Mouse (Mus musculus): ENCODE data around the gene Baiap2. TPM values are rescaled to one million over a fixed set of nuclear protein-coding genes. Genes with fewer than 3 reads are reported as not detected.

Gene Baiap2
- polyA plus RNA-seq, 1 experiment from 2014 or later = 36.5 TPM

- no peak overlapping the region for H3K4me2 ChIP-seq (ENCODE audit: low read length)
- no peak overlapping the region for H3K27ac ChIP-seq (ENCODE audit: low read length)
- no peaks in the 10 kb centered on the region for H3K9me3 ChIP-seq (ENCODE audit: control insufficient read depth, low read length)
- H3K9ac ChIP-seq (replicated peaks; ENCODE audit: low read depth, low read length) = no peak overlapping the region
- H3K27me3 ChIP-seq (replicated peaks; ENCODE audit: control insufficient read depth, insufficient read depth, low read length) = no peaks in the 10 kb centered on the region
- WGBS = 33% methylated on average over 3 of the region's 3 CpGs
- peaks cover 5% of the 10 kb centered on the region; the same call in 1 of the 2 replicates for H3K4me1 ChIP-seq (replicated peaks; ENCODE audit: control insufficient read depth, insufficient read depth, low read length)
- no peak overlapping the region for H3K4me3 ChIP-seq (replicated peaks; ENCODE audit: low read length)
- ATAC-seq = no peak
- no peaks in the 10 kb centered on the region for H3K36me3 ChIP-seq (ENCODE audit: control insufficient read depth, insufficient read depth)
Measured at GRCm38 (mm10) chr11:120034306-120034705, 91.7 kb downstream of the Baiap2 start.

- H3K36me3 ChIP-seq (ENCODE audit: control insufficient read depth, insufficient read depth) = no peaks in the 10 kb centered on the region
- H3K9me3 ChIP-seq (ENCODE audit: control insufficient read depth, low read length) = no peaks in the 10 kb centered on the region
- ATAC-seq = no peak
- H3K27ac ChIP-seq (ENCODE audit: low read length) = no peak overlapping the region
- H3K4me1 ChIP-seq (replicated peaks; ENCODE audit: control insufficient read depth, insufficient read depth, low read length) = peaks cover 9% of the 10 kb centered on the region
- 67% methylated on average over 5 of the region's 5 CpGs for WGBS
- no peak overlapping the region for H3K9ac ChIP-seq (replicated peaks; ENCODE audit: low read depth, low read length)
- H3K4me2 ChIP-seq (ENCODE audit: low read length) = no peak overlapping the region
- H3K27me3 ChIP-seq (replicated peaks; ENCODE audit: control insufficient read depth, insufficient read depth, low read length) = no peaks in the 10 kb centered on the region
- no peak overlapping the region for H3K4me3 ChIP-seq (replicated peaks; ENCODE audit: low read length)
Measured at GRCm38 (mm10) chr11:120034762-120035161, 92.2 kb downstream of the Baiap2 start.

- peaks cover 19% of the 10 kb centered on the region for H3K4me1 ChIP-seq (replicated peaks; ENCODE audit: control insufficient read depth, insufficient read depth, low read length)
- peak; percentile 12; the same call in 1 of the 2 replicates for ATAC-seq
- H3K9me3 ChIP-seq (ENCODE audit: control insufficient read depth, low read length) = no peaks in the 10 kb centered on the region
- no peak overlapping the region for H3K9ac ChIP-seq (replicated peaks; ENCODE audit: low read depth, low read length)
- no peak overlapping the region for H3K27ac ChIP-seq (ENCODE audit: low read length)
- H3K27me3 ChIP-seq (replicated peaks; ENCODE audit: control insufficient read depth, insufficient read depth, low read length) = no peaks in the 10 kb centered on the region
- WGBS = 31% methylated on average over 4 of the region's 4 CpGs
- no peaks in the 10 kb centered on the region for H3K36me3 ChIP-seq (ENCODE audit: control insufficient read depth, insufficient read depth)
- H3K4me2 ChIP-seq (ENCODE audit: low read length) = no peak overlapping the region
- no peak overlapping the region for H3K4me3 ChIP-seq (replicated peaks; ENCODE audit: low read length)
Measured at GRCm38 (mm10) chr11:120039581-120039980, 97.0 kb downstream of the Baiap2 start.

- no peak overlapping the region for H3K27ac ChIP-seq (ENCODE audit: low read length)
- no peaks in the 10 kb centered on the region for H3K36me3 ChIP-seq (ENCODE audit: control insufficient read depth, insufficient read depth)
- H3K4me3 ChIP-seq (replicated peaks; ENCODE audit: low read length) = no peak overlapping the region
- no peaks in the 10 kb centered on the region for H3K27me3 ChIP-seq (replicated peaks; ENCODE audit: control insufficient read depth, insufficient read depth, low read length)
- 66% methylated on average over 8 of the region's 8 CpGs for WGBS
- no peak overlapping the region for H3K9ac ChIP-seq (replicated peaks; ENCODE audit: low read depth, low read length)
- ATAC-seq = no peak
- H3K4me2 ChIP-seq (ENCODE audit: low read length) = no peak overlapping the region
- peaks cover 26% of the 10 kb centered on the region for H3K4me1 ChIP-seq (replicated peaks; ENCODE audit: control insufficient read depth, insufficient read depth, low read length)
- H3K9me3 ChIP-seq (ENCODE audit: control insufficient read depth, low read length) = no peaks in the 10 kb centered on the region
Measured at GRCm38 (mm10) chr11:120040440-120040839, 97.9 kb downstream of the Baiap2 start.

- H3K9ac ChIP-seq (replicated peaks; ENCODE audit: low read depth, low read length) = no peak overlapping the region; the same call in 1 of the 2 replicates
- no peak overlapping the region for H3K4me2 ChIP-seq (ENCODE audit: low read length)
- H3K27ac ChIP-seq (ENCODE audit: low read length) = no peak overlapping the region
- no peaks in the 10 kb centered on the region for H3K27me3 ChIP-seq (replicated peaks; ENCODE audit: control insufficient read depth, insufficient read depth, low read length)
- H3K36me3 ChIP-seq (ENCODE audit: control insufficient read depth, insufficient read depth) = no peaks in the 10 kb centered on the region
- ATAC-seq = no peak
- no peak overlapping the region for H3K4me3 ChIP-seq (replicated peaks; ENCODE audit: low read length)
- WGBS = 80% methylated on average over 13 of the region's 13 CpGs
- no peaks in the 10 kb centered on the region for H3K9me3 ChIP-seq (ENCODE audit: control insufficient read depth, low read length)
- H3K4me1 ChIP-seq (replicated peaks; ENCODE audit: control insufficient read depth, insufficient read depth, low read length) = peaks cover 36% of the 10 kb centered on the region
Measured at GRCm38 (mm10) chr11:120041191-120042123, 98.9 kb downstream of the Baiap2 start.

GRCm38 (mm10) chr11:120042141-120042838 lies 99.7 kb downstream of the Baiap2 start:
- ATAC-seq = no peak
- Histone ChIP-seq H3K36me3 (ENCODE audit: control insufficient read depth, insufficient read depth) (no peaks in the 10 kb centered on the region), H3K4me3 (replicated peaks; ENCODE audit: low read length) (no peak overlapping the region), H3K27me3 (replicated peaks; ENCODE audit: control insufficient read depth, insufficient read depth, low read length) (no peaks in the 10 kb centered on the region), H3K4me2 (ENCODE audit: low read length) (no peak overlapping the region), H3K9me3 (ENCODE audit: control insufficient read depth, low read length) (no peaks in the 10 kb centered on the region), H3K4me1 (replicated peaks; ENCODE audit: control insufficient read depth, insufficient read depth, low read length) (peaks cover 36% of the 10 kb centered on the region), H3K9ac (replicated peaks; ENCODE audit: low read depth, low read length) (no peak overlapping the region; the same call in 1 of the 2 replicates), H3K27ac (ENCODE audit: low read length) (no peak overlapping the region)
- WGBS = 80% methylated on average over 7 of the region's 7 CpGs

- WGBS = 45% methylated on average over 4 of the region's 4 CpGs
- ATAC-seq = no peak
- no peaks in the 10 kb centered on the region for H3K9me3 ChIP-seq (ENCODE audit: control insufficient read depth, low read length)
- H3K4me3 ChIP-seq (replicated peaks; ENCODE audit: low read length) = peak overlapping the region; percentile 79
- peak overlapping the region; percentile 92 for H3K9ac ChIP-seq (replicated peaks; ENCODE audit: low read depth, low read length)
- peak overlapping the region; percentile 84 for H3K4me2 ChIP-seq (ENCODE audit: low read length)
- H3K27me3 ChIP-seq (replicated peaks; ENCODE audit: control insufficient read depth, insufficient read depth, low read length) = no peaks in the 10 kb centered on the region
- H3K27ac ChIP-seq (ENCODE audit: low read length) = peak overlapping the region; percentile 90
- H3K4me1 ChIP-seq (replicated peaks; ENCODE audit: control insufficient read depth, insufficient read depth, low read length) = peaks cover 43% of the 10 kb centered on the region
- no peaks in the 10 kb centered on the region for H3K36me3 ChIP-seq (ENCODE audit: control insufficient read depth, insufficient read depth)
Measured at GRCm38 (mm10) chr11:120045341-120045740, 102.8 kb downstream of the Baiap2 start.

- H3K27me3 ChIP-seq (replicated peaks; ENCODE audit: control insufficient read depth, insufficient read depth, low read length) = no peaks in the 10 kb centered on the region
- no peaks in the 10 kb centered on the region for H3K9me3 ChIP-seq (ENCODE audit: control insufficient read depth, low read length)
- H3K4me1 ChIP-seq (replicated peaks; ENCODE audit: control insufficient read depth, insufficient read depth, low read length) = peaks cover 43% of the 10 kb centered on the region
- ATAC-seq = peak; percentile 16; the same call in 1 of the 2 replicates
- peak overlapping the region; percentile 92 for H3K9ac ChIP-seq (replicated peaks; ENCODE audit: low read depth, low read length)
- no peaks in the 10 kb centered on the region for H3K36me3 ChIP-seq (ENCODE audit: control insufficient read depth, insufficient read depth)
- peak overlapping the region; percentile 90 for H3K27ac ChIP-seq (ENCODE audit: low read length)
- peak overlapping the region; percentile 79 for H3K4me3 ChIP-seq (replicated peaks; ENCODE audit: low read length)
- H3K4me2 ChIP-seq (ENCODE audit: low read length) = peak overlapping the region; percentile 84
- WGBS = 30% methylated on average over 11 of the region's 11 CpGs
Measured at GRCm38 (mm10) chr11:120045839-120046552, 103.4 kb downstream of the Baiap2 start.
